Mouse (Mus musculus) neural tube, embryonic 13.5 days (tissue): ENCODE measurements at regions not wholly inside any gene's neighbourhood (a gene's known extent, or its start where the extent isn't known, plus 50 kb on each side); places are given as distances from the start of the nearest gene placed in this dataset.

Source experiments
- ATAC-seq: fragments of 200-750 bp; cut with Nextera tagmentation; 2 replicates; pipeline ENCODE4 v1.8.0; 2017; ENCODE audit warnings: low read depth, mild to moderate bottlenecking, moderate TSS enrichment, moderate library complexity
- H3K27ac ChIP-seq: fragments of 300-500 bp; sonication (generic); replicated peaks from 2 replicates; pipeline ENCODE4 v1.5.1; 2015; ENCODE audit warnings: moderate library complexity, mild to moderate bottlenecking, inconsistent platforms
- H3K27me3 ChIP-seq: fragments of 300-500 bp; sonication (generic); 2 replicates; pipeline ENCODE4 v1.6.1; 2015; ENCODE audit warnings: mild to moderate bottlenecking, inconsistent platforms
- H3K36me3 ChIP-seq: fragments of 300-500 bp; sonication (generic); 2 replicates; pipeline ENCODE4 v1.6.1; 2015; ENCODE audit warnings: mild to moderate bottlenecking, inconsistent platforms
- H3K4me1 ChIP-seq: fragments of 300-500 bp; sonication (generic); replicated peaks from 2 replicates; pipeline ENCODE4 v1.6.1; 2015; ENCODE audit warnings: inconsistent platforms
- H3K4me2 ChIP-seq: fragments of 300-500 bp; sonication (generic); 2 replicates; pipeline ENCODE4 v1.6.1; 2015; ENCODE audit warnings: inconsistent platforms, mild to moderate bottlenecking, moderate library complexity
- H3K4me3 ChIP-seq: fragments of 300-500 bp; sonication (generic); 2 replicates; pipeline ENCODE4 v1.5.1; 2015; ENCODE audit warnings: mild to moderate bottlenecking, inconsistent platforms
- H3K9ac ChIP-seq: fragments of 300-500 bp; sonication (generic); 2 replicates; pipeline ENCODE4 v1.6.1; 2015; ENCODE audit warnings: moderate library complexity, mild to moderate bottlenecking, inconsistent platforms
- H3K9me3 ChIP-seq: fragments of 300-500 bp; sonication (generic); 2 replicates; pipeline ENCODE4 v1.6.1; 2016; ENCODE audit warnings: inconsistent platforms
- WGBS: fragments of 180-500 bp; shearing (Covaris S2); methylation state at CpG from one replicate; pipeline ENCODE4 v1.1.7; 2015; 5-methylcytosine and 5-hydroxymethylcytosine counted together

GRCm38 (mm10) chr17:3811187-3811586 lies 115.1 kb upstream of the Nox3 start:
- no peaks in the 10 kb centered on the region for H3K27me3 ChIP-seq
- no peak for ATAC-seq
- H3K27ac ChIP-seq = no peak overlapping the region
- no peak overlapping the region for H3K4me3 ChIP-seq
- no peaks in the 10 kb centered on the region for H3K9me3 ChIP-seq
- H3K36me3 ChIP-seq = no peaks in the 10 kb centered on the region
- H3K4me1 ChIP-seq = peaks cover 3% of the 10 kb centered on the region; the same call in 1 of the 2 replicates
- H3K4me2 ChIP-seq = no peak overlapping the region
- H3K9ac ChIP-seq = no peak overlapping the region
- WGBS = 55% methylated on average over 2 of the region's 2 CpGs

- H3K27ac ChIP-seq = no peak overlapping the region
- H3K4me3 ChIP-seq = no peak overlapping the region
- H3K36me3 ChIP-seq = no peaks in the 10 kb centered on the region
- no peak overlapping the region for H3K4me2 ChIP-seq
- H3K4me1 ChIP-seq = peaks cover 24% of the 10 kb centered on the region
- no peaks in the 10 kb centered on the region for H3K9me3 ChIP-seq
- no peak for ATAC-seq
- H3K9ac ChIP-seq = no peak overlapping the region
- no peaks in the 10 kb centered on the region for H3K27me3 ChIP-seq
- 74% methylated on average over 1 of the region's 1 CpGs for WGBS
Observed at GRCm38 (mm10) chr17:3803507-3803906, 107.4 kb upstream of the Nox3 start.

GRCm38 (mm10) chr17:3792597-3792996 lies 96.5 kb upstream of the Nox3 start:
- no peaks in the 10 kb centered on the region for H3K9me3 ChIP-seq
- H3K36me3 ChIP-seq = no peaks in the 10 kb centered on the region
- H3K9ac ChIP-seq = no peak overlapping the region
- no peaks in the 10 kb centered on the region for H3K27me3 ChIP-seq
- 34% methylated on average over 2 of the region's 2 CpGs for WGBS
- H3K4me1 ChIP-seq = no peaks in the 10 kb centered on the region
- H3K27ac ChIP-seq = no peak overlapping the region
- peak; percentile 43; the same call in 1 of the 2 replicates for ATAC-seq
- no peak overlapping the region for H3K4me2 ChIP-seq
- H3K4me3 ChIP-seq = no peak overlapping the region

GRCm38 (mm10) chr17:3782156-3782555 lies 86.1 kb upstream of the Nox3 start:
- Histone ChIP-seq H3K4me3 (no peak overlapping the region), H3K27me3 (no peaks in the 10 kb centered on the region), H3K27ac (no peak overlapping the region), H3K9ac (no peak overlapping the region), H3K36me3 (no peaks in the 10 kb centered on the region), H3K4me2 (no peak overlapping the region), H3K4me1 (0 out of 2 replicates have a peak, but pooled peaks cover 3% of the 10 kb centered on the region), H3K9me3 (no peaks in the 10 kb centered on the region)
- WGBS = 46% methylated on average over 1 of the region's 1 CpGs
- no peak for ATAC-seq

- 0 out of 2 replicates have a peak, but pooled peaks cover 3% of the 10 kb centered on the region for H3K4me1 ChIP-seq
- H3K27me3 ChIP-seq = no peaks in the 10 kb centered on the region
- no peak overlapping the region for H3K4me3 ChIP-seq
- no peak overlapping the region for H3K27ac ChIP-seq
- no peaks in the 10 kb centered on the region for H3K36me3 ChIP-seq
- no peak for ATAC-seq
- H3K9me3 ChIP-seq = no peaks in the 10 kb centered on the region
- H3K9ac ChIP-seq = no peak overlapping the region
- no peak overlapping the region for H3K4me2 ChIP-seq
Observed at GRCm38 (mm10) chr17:3777691-3778090, 81.6 kb upstream of the Nox3 start.

GRCm38 (mm10) chr17:3747808-3748335 lies 51.8 kb upstream of the Nox3 start:
- no peak overlapping the region for H3K9ac ChIP-seq
- 83% methylated on average over 8 of the region's 8 CpGs for WGBS
- no peaks in the 10 kb centered on the region for H3K36me3 ChIP-seq
- no peak overlapping the region for H3K4me3 ChIP-seq
- ATAC-seq = no peak
- H3K27ac ChIP-seq = no peak overlapping the region
- no peaks in the 10 kb centered on the region for H3K4me1 ChIP-seq
- H3K9me3 ChIP-seq = no peaks in the 10 kb centered on the region
- H3K4me2 ChIP-seq = no peak overlapping the region
- H3K27me3 ChIP-seq = no peaks in the 10 kb centered on the region
